Comparison of ENCODE assay signal across 8 mouse cellular contexts in genomic region chr14:20735052-20735451, GRCm38 (mm10). TPM values are rescaled to one million over a fixed set of nuclear protein-coding genes. Genes with fewer than 3 reads are reported as not detected.
DNase-seq lines count a peak whose midpoint lies in the region; ATAC-seq and TF ChIP-seq lines count a peak whose summit lies in the region.

No protein-coding gene starts in this region.

- DNase-seq in kidney, postnatal 0 days (ENCODE audit: low spot score): no peak
- DNase-seq in kidney, adult 8-10 months: no peak
- no peak for DNase-seq in heart, postnatal 0 days (ENCODE audit: low spot score)
- DNase-seq in thymus, postnatal 10 days (ENCODE audit: low spot score in 2 of 2): no peak
- DNase-seq in adrenal gland, postnatal 4 days (ENCODE audit: low spot score in 2 of 2): no peak

- H3K27me3 ChIP-seq in kidney, postnatal 0 days (ENCODE audit: insufficient read depth, low read length): no peaks in the 10 kb centered on the region
- H3K27me3 ChIP-seq in embryonic facial prominence, embryonic 13.5 days: no peaks in the 10 kb centered on the region
- H3K27me3 ChIP-seq in heart, postnatal 0 days (ENCODE audit: control insufficient read depth, insufficient read depth, low read length): no peaks in the 10 kb centered on the region

- no peak for TF ChIP-seq CTCF in kidney, postnatal 0 days (IDR thresholded peaks at IDR 0.05; ENCODE audit: low read depth)
- no peak for TF ChIP-seq CTCF in heart, postnatal 0 days (IDR thresholded peaks at IDR 0.05; ENCODE audit: low read depth)

- H3K36me3 ChIP-seq in kidney, postnatal 0 days (ENCODE audit: insufficient read depth, low read length): peaks cover 23% of the 10 kb centered on the region
- peaks cover 61% of the 10 kb centered on the region for H3K36me3 ChIP-seq in embryonic facial prominence, embryonic 13.5 days
- H3K36me3 ChIP-seq in heart, postnatal 0 days (replicated peaks; ENCODE audit: control insufficient read depth, insufficient read depth, low read length): peaks cover 59% of the 10 kb centered on the region
- peaks cover 15% of the 10 kb centered on the region for H3K36me3 ChIP-seq in macrophage (ENCODE audit: inconsistent target)

- WGBS in kidney, postnatal 0 days: 61% methylated on average over 2 of the region's 2 CpGs
- WGBS in embryonic facial prominence, embryonic 13.5 days: 70% methylated on average over 2 of the region's 2 CpGs
- 31% methylated on average over 2 of the region's 2 CpGs for WGBS in heart, postnatal 0 days
- WGBS in macrophage (ENCODE audit: missing documents): 63% methylated on average over 2 of the region's 2 CpGs

- H3K4me3 ChIP-seq in kidney, postnatal 0 days (replicated peaks; ENCODE audit: low read depth, low read length): no peak overlapping the region
- H3K4me3 ChIP-seq in embryonic facial prominence, embryonic 13.5 days: no peak overlapping the region
- H3K4me3 ChIP-seq in heart, postnatal 0 days (ENCODE audit: low read depth, low read length): 0 out of 2 replicates have a peak overlapping the region, but pooled peaks have one; percentile 86
- H3K4me3 ChIP-seq in macrophage (ENCODE audit: inconsistent target): no peak overlapping the region; the same call in 1 of the 2 replicates

- no peaks in the 10 kb centered on the region; the same call in 1 of the 2 replicates for H3K4me1 ChIP-seq in kidney, postnatal 0 days (replicated peaks; ENCODE audit: insufficient read depth, low read length)
- H3K4me1 ChIP-seq in embryonic facial prominence, embryonic 13.5 days: peaks cover 40% of the 10 kb centered on the region
- peaks cover 20% of the 10 kb centered on the region for H3K4me1 ChIP-seq in heart, postnatal 0 days (ENCODE audit: control insufficient read depth, insufficient read depth)

- peak overlapping the region; percentile 95; the same call in 1 of the 2 replicates for H3K27ac ChIP-seq in kidney, postnatal 0 days
- H3K27ac ChIP-seq in embryonic facial prominence, embryonic 13.5 days: peak overlapping the region; percentile 94
- H3K27ac ChIP-seq in heart, postnatal 0 days (ENCODE audit: low read depth): peak overlapping the region; percentile 98
- peak overlapping the region; percentile 41 for H3K27ac ChIP-seq in macrophage

- ATAC-seq in kidney, postnatal 0 days (replicated peaks; ENCODE audit: low FRiP score, low read depth): no peak
- ATAC-seq in embryonic facial prominence, embryonic 13.5 days (ENCODE audit: insufficient number of reproducible peaks, insufficient read depth, low FRiP score, low TSS enrichment, low read depth): no peak
- ATAC-seq in heart, postnatal 0 days (ENCODE audit: insufficient read depth, low read depth): no peak
- no peak for ATAC-seq in granulocyte monocyte progenitor cell, adult 5-6 weeks (replicated peaks; ENCODE audit: poor library complexity, severe bottlenecking)

- peaks cover 34% of the 10 kb centered on the region for H3K79me2 ChIP-seq in macrophage (ENCODE audit: inconsistent target)

- no peak for TF ChIP-seq EP300 in heart, postnatal 0 days (IDR thresholded peaks at IDR 0.05; ENCODE audit: low read depth)

- H3K4me2 ChIP-seq in kidney, postnatal 0 days (ENCODE audit: low read length): peak overlapping the region; percentile 88; the same call in 1 of the 2 replicates
- peak overlapping the region; percentile 80 for H3K4me2 ChIP-seq in embryonic facial prominence, embryonic 13.5 days
- H3K4me2 ChIP-seq in heart, postnatal 0 days (ENCODE audit: low read depth, low read length): peak overlapping the region; percentile 97; the same call in 1 of the 2 replicates

- no peak overlapping the region for H3K9ac ChIP-seq in kidney, postnatal 0 days (ENCODE audit: low read depth, low read length)
- no peak overlapping the region for H3K9ac ChIP-seq in embryonic facial prominence, embryonic 13.5 days
- H3K9ac ChIP-seq in heart, postnatal 0 days (replicated peaks; ENCODE audit: low read depth, low read length): no peak overlapping the region; the same call in 1 of the 2 replicates

- H3K9me3 ChIP-seq in kidney, postnatal 0 days (replicated peaks; ENCODE audit: low read length): no peaks in the 10 kb centered on the region
- H3K9me3 ChIP-seq in embryonic facial prominence, embryonic 13.5 days: no peaks in the 10 kb centered on the region
- H3K9me3 ChIP-seq in heart, postnatal 0 days (replicated peaks; ENCODE audit: control insufficient read depth, low read length): no peaks in the 10 kb centered on the region

RNA-seq across cellular contexts. Expression of gene Ndst2, which starts 0.7 kb away (rescaled TPM):
- polyA plus RNA-seq in kidney, postnatal 0 days (2015; fragmentation: Nextera tagmentation; extraction: Ambion mirVana): 18.2 and 19.3 TPM in 2 replicates
- polyA plus RNA-seq in embryonic facial prominence, embryonic 13.5 days (2015; fragmentation: Nextera tagmentation; extraction: Ambion mirVana): 27.5 and 28.5 TPM in 2 replicates
- total RNA-seq in heart, postnatal 0 days (2014; rRNA removed; ENCODE audit: low replicate concordance): 8.0 and 20.3 TPM in 2 replicates
- polyA plus RNA-seq in heart, postnatal 0 days (2015; fragmentation: Nextera tagmentation; extraction: Ambion mirVana): 7.8 and 8.5 TPM in 2 replicates
- 100 to 1,000 TPM in 21 of 26 experiments, 10 to 100 TPM in 5; 68.3 to 330 (median 160) TPM for total RNA-seq in macrophage (2018; cell fraction: chromatin; rRNA removed)
- 10 to 100 TPM; 24.5 to 83.9 (median 48.9) TPM for total RNA-seq in macrophage (2018; cell fraction: cytosol; rRNA removed)
- 100 to 1,000 TPM in 21 of 26 experiments, 10 to 100 TPM in 5; 69.3 to 295 (median 131) TPM for total RNA-seq in macrophage (2018; cell fraction: nucleus; rRNA removed)
- polyA plus RNA-seq in macrophage (2018): 30.3 to 67.9 TPM (median 35.8 TPM) in 3 replicates
- total RNA-seq in granulocyte monocyte progenitor cell, adult 5-6 weeks (2014; fragmentation: Nextera tagmentation): 24.5 and 27.8 TPM in 2 replicates
- total RNA-seq in granulocyte monocyte progenitor cell, adult 5-6 weeks (2017): 6.2 and 7.2 TPM in 2 replicates
- total RNA-seq in adrenal gland, postnatal 4 days (2021): 10 to 100 TPM; 46.4 to 49.0 TPM

RNA-seq across cellular contexts. Expression of gene Zswim8, which starts 27.7 kb away (rescaled TPM):
- 20.2 and 20.6 TPM in 2 replicates for polyA plus RNA-seq in kidney, postnatal 0 days (2015; fragmentation: Nextera tagmentation; extraction: Ambion mirVana)
- polyA plus RNA-seq in embryonic facial prominence, embryonic 13.5 days (2015; fragmentation: Nextera tagmentation; extraction: Ambion mirVana): 45.1 and 49.6 TPM in 2 replicates
- 60.1 and 78.8 TPM in 2 replicates for total RNA-seq in heart, postnatal 0 days (2014; rRNA removed; ENCODE audit: low replicate concordance)
- polyA plus RNA-seq in heart, postnatal 0 days (2015; fragmentation: Nextera tagmentation; extraction: Ambion mirVana): 11.6 and 14.2 TPM in 2 replicates
- 100 to 1,000 TPM; 322 to 740 (median 494) TPM for total RNA-seq in macrophage (2018; cell fraction: chromatin; rRNA removed)
- 10 to 100 TPM; 30.5 to 65.8 (median 44.9) TPM for total RNA-seq in macrophage (2018; cell fraction: cytosol; rRNA removed)
- 100 to 1,000 TPM; 207 to 425 (median 288) TPM for total RNA-seq in macrophage (2018; cell fraction: nucleus; rRNA removed)
- 38.2 to 53.2 TPM (median 47.0 TPM) in 3 replicates for polyA plus RNA-seq in macrophage (2018)
- 47.5 and 51.8 TPM in 2 replicates for total RNA-seq in granulocyte monocyte progenitor cell, adult 5-6 weeks (2014; fragmentation: Nextera tagmentation)
- total RNA-seq in granulocyte monocyte progenitor cell, adult 5-6 weeks (2017): 21.1 and 23.2 TPM in 2 replicates
- total RNA-seq in adrenal gland, postnatal 4 days (2021): 100 to 1,000 TPM; 136 to 151 TPM

RNA-seq across cellular contexts. Expression of gene Chchd1, which starts 32.2 kb away (rescaled TPM):
- 195 and 223 TPM in 2 replicates for polyA plus RNA-seq in kidney, postnatal 0 days (2015; fragmentation: Nextera tagmentation; extraction: Ambion mirVana)
- 193 and 219 TPM in 2 replicates for polyA plus RNA-seq in embryonic facial prominence, embryonic 13.5 days (2015; fragmentation: Nextera tagmentation; extraction: Ambion mirVana)
- 159 and 181 TPM in 2 replicates for total RNA-seq in heart, postnatal 0 days (2014; rRNA removed; ENCODE audit: low replicate concordance)
- polyA plus RNA-seq in heart, postnatal 0 days (2015; fragmentation: Nextera tagmentation; extraction: Ambion mirVana): 243 and 251 TPM in 2 replicates
- total RNA-seq in macrophage (2018; cell fraction: chromatin; rRNA removed): 10 to 100 TPM in 24 of 26 experiments, 1 to 10 TPM in 2; 9.8 to 58.5 (median 26.2) TPM
- 100 to 1,000 TPM in 2 of 26 experiments, 10 to 100 TPM in 24; 49.8 to 116 (median 73.2) TPM for total RNA-seq in macrophage (2018; cell fraction: cytosol; rRNA removed)
- 10 to 100 TPM; 11.2 to 51.2 (median 21.9) TPM for total RNA-seq in macrophage (2018; cell fraction: nucleus; rRNA removed)
- polyA plus RNA-seq in macrophage (2018): 58.9 to 120 TPM (median 68.1 TPM) in 3 replicates
- total RNA-seq in granulocyte monocyte progenitor cell, adult 5-6 weeks (2014; fragmentation: Nextera tagmentation): 193 and 202 TPM in 2 replicates
- total RNA-seq in granulocyte monocyte progenitor cell, adult 5-6 weeks (2017): 130 and 186 TPM in 2 replicates
- total RNA-seq in adrenal gland, postnatal 4 days (2021): 10 to 100 TPM; 76.1 to 88.5 TPM

RNA-seq across cellular contexts. Expression of gene Fut11, which starts 40.3 kb away (rescaled TPM):
- 21.6 and 22.4 TPM in 2 replicates for polyA plus RNA-seq in kidney, postnatal 0 days (2015; fragmentation: Nextera tagmentation; extraction: Ambion mirVana)
- polyA plus RNA-seq in embryonic facial prominence, embryonic 13.5 days (2015; fragmentation: Nextera tagmentation; extraction: Ambion mirVana): 25.1 and 26.2 TPM in 2 replicates
- total RNA-seq in heart, postnatal 0 days (2014; rRNA removed; ENCODE audit: low replicate concordance): 11.1 and 14.2 TPM in 2 replicates
- polyA plus RNA-seq in heart, postnatal 0 days (2015; fragmentation: Nextera tagmentation; extraction: Ambion mirVana): 11.4 and 11.9 TPM in 2 replicates
- 1 to 10 TPM in 25 of 26 experiments, under 1 TPM in 1; 1.00 to 9.2 (median 2.9) TPM for total RNA-seq in macrophage (2018; cell fraction: chromatin; rRNA removed)
- total RNA-seq in macrophage (2018; cell fraction: cytosol; rRNA removed): 10 to 100 TPM in 6 of 26 experiments, 1 to 10 TPM in 20; 4.8 to 14.4 (median 8.4) TPM
- total RNA-seq in macrophage (2018; cell fraction: nucleus; rRNA removed): 10 to 100 TPM in 13 of 26 experiments, 1 to 10 TPM in 13; 4.7 to 21.4 (median 10.0) TPM
- 6.3 to 12.2 TPM (median 8.0 TPM) in 3 replicates for polyA plus RNA-seq in macrophage (2018)
- total RNA-seq in granulocyte monocyte progenitor cell, adult 5-6 weeks (2014; fragmentation: Nextera tagmentation): 9.0 and 9.3 TPM in 2 replicates
- 7.5 and 9.3 TPM in 2 replicates for total RNA-seq in granulocyte monocyte progenitor cell, adult 5-6 weeks (2017)
- 10 to 100 TPM; 25.9 to 26.1 TPM for total RNA-seq in adrenal gland, postnatal 4 days (2021)

RNA-seq across cellular contexts. Expression of gene Camk2g, which starts 58.8 kb away (rescaled TPM):
- polyA plus RNA-seq in kidney, postnatal 0 days (2015; fragmentation: Nextera tagmentation; extraction: Ambion mirVana): 36.5 and 45.5 TPM in 2 replicates
- 62.6 and 75.3 TPM in 2 replicates for polyA plus RNA-seq in embryonic facial prominence, embryonic 13.5 days (2015; fragmentation: Nextera tagmentation; extraction: Ambion mirVana)
- 74.5 and 107 TPM in 2 replicates for total RNA-seq in heart, postnatal 0 days (2014; rRNA removed; ENCODE audit: low replicate concordance)
- 60.8 and 72.5 TPM in 2 replicates for polyA plus RNA-seq in heart, postnatal 0 days (2015; fragmentation: Nextera tagmentation; extraction: Ambion mirVana)
- total RNA-seq in macrophage (2018; cell fraction: chromatin; rRNA removed): 100 to 1,000 TPM in 3 of 26 experiments, 10 to 100 TPM in 23; 14.3 to 109 (median 64.6) TPM
- total RNA-seq in macrophage (2018; cell fraction: cytosol; rRNA removed): 10 to 100 TPM in 19 of 26 experiments, 1 to 10 TPM in 7; 4.5 to 18.4 (median 13.5) TPM
- 10 to 100 TPM in 25 of 26 experiments, 1 to 10 TPM in 1; 7.4 to 72.9 (median 29.9) TPM for total RNA-seq in macrophage (2018; cell fraction: nucleus; rRNA removed)
- polyA plus RNA-seq in macrophage (2018): 12.2 to 24.7 TPM (median 16.2 TPM) in 3 replicates
- 28.0 and 35.2 TPM in 2 replicates for total RNA-seq in granulocyte monocyte progenitor cell, adult 5-6 weeks (2014; fragmentation: Nextera tagmentation)
- 50.3 and 65.9 TPM in 2 replicates for total RNA-seq in granulocyte monocyte progenitor cell, adult 5-6 weeks (2017)
- total RNA-seq in adrenal gland, postnatal 4 days (2021): 10 to 100 TPM; 77.3 to 87.2 TPM

Comparison
In these comparisons a context has a peak if more than half of its experiments do, and no peak if none do; other contexts are left out.
1. H3K27ac ChIP-seq: peak in every context shown above with its lines; median percentile 98 in heart, postnatal 0 days; 95 in kidney, postnatal 0 days; 94 in embryonic facial prominence, embryonic 13.5 days; 41 in macrophage.